Mouse (Mus musculus): ENCODE data around the gene Spryd4.

- TF ChIP-seq CTCF (IDR thresholded peaks at IDR 0.05; ENCODE audit: borderline replicate concordance, insufficient read depth, low read depth, low read length) (no peak), POLR2A (IDR thresholded peaks at IDR 0.05; ENCODE audit: borderline replicate concordance, insufficient read depth, low read length) (no peak)
These were observed 42.2 kb upstream of the Spryd4 start, which contains the start of gene Apon for GRCm38 (mm10) chr10:128253677-128254255.

Measured in cerebellum, adult 2 months (tissue).